Mouse (Mus musculus) kidney, postnatal 4 days (tissue): ENCODE results near the gene 2310033P09Rik.

Experiments used
- DNase-seq, 2 experiments: peaks; one replicate each; pipeline ENCODE4 v3.0.0; 2021; ENCODE audit warnings: mixed read lengths in 2 of 2

The 2310033P09Rik gene

GRCm38 (mm10) chr11:59208153-59208831 lies at the start of gene 2310033P09Rik:
Gene 2310033P09Rik, plus strand, starts transcription at chr11:59208321.
- DNase-seq, result peak; percentile 94 to 96

GRCm38 (mm10) chr11:59159099-59159498 lies 49.0 kb upstream of the 2310033P09Rik start:
- DNase-seq, result no peak

- no peak for DNase-seq
These were observed 48.6 kb upstream of the 2310033P09Rik start for GRCm38 (mm10) chr11:59159558-59159957.

- DNase-seq, result peak; percentile 53 to 69
These were observed 46.7 kb upstream of the 2310033P09Rik start for GRCm38 (mm10) chr11:59161398-59161797.

GRCm38 (mm10) chr11:59162443-59163254 lies 45.5 kb upstream of the 2310033P09Rik start:
- no peak for DNase-seq

- peak; percentile 96 to 99 for DNase-seq
These were observed 44.6 kb upstream of the 2310033P09Rik start, which contains the start of gene Iba57 for GRCm38 (mm10) chr11:59163255-59164236. Gene Iba57, minus strand, starts transcription at chr11:59163739.

DNA sequence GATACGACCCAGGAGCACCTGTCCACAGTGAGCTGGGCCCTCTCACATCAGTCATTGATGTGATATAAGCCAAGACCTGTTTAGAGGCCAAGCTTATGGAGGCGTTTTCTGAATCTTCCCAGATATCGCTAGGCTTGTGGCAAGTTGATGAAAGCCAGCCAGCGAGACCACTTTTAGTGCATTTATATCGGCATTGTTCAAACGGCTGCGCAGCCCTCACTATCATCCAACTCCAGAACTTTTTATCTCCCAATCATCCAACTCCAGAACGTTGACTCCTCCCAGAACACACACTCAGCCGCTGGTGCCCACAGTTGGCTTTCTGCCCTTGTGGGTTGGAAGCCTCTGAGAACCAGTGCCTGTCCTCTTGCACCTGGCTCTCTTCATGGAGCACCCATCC lies 43.7 kb upstream of the 2310033P09Rik start:
- DNase-seq, result no peak

GRCm38 (mm10) chr11:59165616-59166241 lies 42.4 kb upstream of the 2310033P09Rik start:
- no peak for DNase-seq

DNA sequence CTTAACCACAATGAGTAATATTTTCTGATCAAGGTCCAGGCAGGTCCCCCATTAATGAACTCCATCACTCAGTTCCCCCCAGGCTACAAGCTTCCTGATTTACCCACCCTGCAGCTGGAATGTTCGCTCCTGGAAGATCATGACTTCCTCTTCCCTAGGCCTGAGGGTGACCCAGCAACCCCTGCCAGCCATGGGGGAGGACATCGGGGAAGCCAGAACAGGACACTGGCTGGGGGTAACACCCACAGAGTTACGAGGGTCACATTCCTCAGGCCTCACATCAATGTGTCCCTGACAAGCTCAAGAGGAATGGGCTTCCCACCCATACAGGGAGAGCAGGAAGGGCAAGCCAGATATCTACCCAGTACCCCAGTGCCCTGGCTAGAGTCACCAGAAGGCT lies 38.3 kb upstream of the 2310033P09Rik start:
- DNase-seq, result no peak

- no peak for DNase-seq
These were observed 37.6 kb upstream of the 2310033P09Rik start for GRCm38 (mm10) chr11:59170549-59170948.

- DNase-seq, result no peak
These were observed 33.8 kb upstream of the 2310033P09Rik start for GRCm38 (mm10) chr11:59174189-59174838.

DNA sequence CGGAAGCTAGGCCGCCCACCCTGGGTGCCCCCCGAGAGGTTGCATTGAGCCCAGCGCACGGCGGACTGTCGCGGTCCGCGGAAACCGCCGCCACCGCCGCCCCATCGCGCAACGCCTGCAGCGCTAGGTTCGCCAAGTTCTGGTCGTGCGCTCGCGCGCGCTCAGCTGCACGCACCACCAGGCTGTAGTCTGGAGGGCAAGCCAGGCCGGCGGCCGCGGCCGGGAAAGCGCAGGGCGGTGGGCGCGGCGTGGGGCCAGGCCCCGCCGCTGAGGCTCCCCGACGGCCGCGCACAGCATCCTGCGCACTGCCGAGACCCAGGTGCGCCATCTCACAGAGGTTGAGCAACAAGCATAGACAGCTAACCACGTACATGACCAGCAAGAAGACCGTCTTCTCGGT lies 31.6 kb upstream of the 2310033P09Rik start:
- peak in 1 of 2 experiments; percentile 63 for DNase-seq

DNA sequence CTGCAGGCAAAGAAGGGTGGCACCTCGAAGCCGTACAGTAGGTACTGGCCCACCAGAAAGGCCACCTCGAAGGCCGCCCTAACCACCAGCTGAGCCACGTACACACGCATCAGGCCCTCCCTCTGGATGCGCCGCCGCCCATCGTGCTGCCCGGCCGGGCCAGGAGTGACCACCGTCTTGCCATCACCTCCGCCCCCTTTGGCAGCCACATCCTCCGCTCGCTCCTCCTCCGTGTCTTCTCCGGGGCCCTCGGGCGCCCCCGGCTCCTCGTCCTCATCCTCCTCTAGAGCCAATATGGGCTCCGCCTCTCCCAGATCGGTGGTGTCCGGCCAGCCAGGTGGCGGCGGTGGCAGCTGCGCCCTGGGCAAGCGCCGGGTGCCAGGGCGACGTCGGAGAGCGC lies 31.2 kb upstream of the 2310033P09Rik start:
- DNase-seq, result no peak

- DNase-seq, result peak; percentile 68 to 78
These were observed 25.2 kb upstream of the 2310033P09Rik start, which contains the start of gene Gjc2 for GRCm38 (mm10) chr11:59182864-59183331. Gene Gjc2, minus strand, starts transcription at chr11:59183213.

DNA sequence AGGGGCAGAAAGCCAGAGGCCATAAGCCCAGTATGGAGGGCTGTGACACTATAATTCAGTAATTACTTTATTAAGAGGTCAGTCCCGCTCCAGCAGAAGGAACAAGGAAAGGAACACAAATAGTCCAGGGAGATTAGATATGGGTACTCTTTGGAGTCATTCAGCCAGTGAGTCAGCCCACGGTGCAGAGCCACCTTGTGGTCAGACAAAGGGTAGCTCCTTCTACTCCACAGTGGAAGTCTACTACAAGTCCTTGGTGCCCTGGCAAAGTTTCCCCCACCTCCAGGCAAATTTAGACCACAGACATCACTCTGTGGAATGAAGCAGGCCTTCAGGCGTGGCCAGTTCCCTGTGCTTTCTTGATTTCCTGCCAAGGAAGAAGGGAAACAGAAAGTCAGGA lies 24.3 kb upstream of the 2310033P09Rik start:
- DNase-seq, result peak; percentile 73 to 80

GRCm38 (mm10) chr11:59185490-59185889 lies 22.6 kb upstream of the 2310033P09Rik start:
- no peak for DNase-seq

DNA sequence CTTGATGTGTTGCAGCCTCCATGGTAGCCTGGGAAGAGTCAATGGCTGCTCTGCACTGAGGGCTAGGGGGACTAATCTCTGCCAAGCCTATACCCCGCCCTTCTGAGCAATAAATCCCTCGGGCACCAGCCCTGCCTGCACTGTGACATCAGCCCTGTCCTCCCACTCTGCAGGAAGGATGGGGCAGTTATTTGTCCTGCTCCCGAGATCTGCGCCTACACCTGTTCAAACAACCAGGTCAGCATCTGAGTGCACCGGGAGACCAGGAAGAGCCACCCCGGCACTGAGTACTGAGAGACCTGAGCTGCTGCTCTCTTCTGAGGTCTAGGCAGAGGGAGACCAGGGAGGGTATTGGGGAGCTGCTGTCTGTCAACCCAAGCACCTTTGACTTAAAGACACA lies 20.4 kb upstream of the 2310033P09Rik start:
- no peak for DNase-seq

- DNase-seq, result peak; percentile 90 to 94
These were observed 16.7 kb upstream of the 2310033P09Rik start for GRCm38 (mm10) chr11:59191231-59192058.

- DNase-seq, result no peak
These were observed 16.1 kb upstream of the 2310033P09Rik start, which contains the start of gene Guk1 for GRCm38 (mm10) chr11:59192059-59192386. Gene Guk1, minus strand, starts transcription at chr11:59192212.

DNA sequence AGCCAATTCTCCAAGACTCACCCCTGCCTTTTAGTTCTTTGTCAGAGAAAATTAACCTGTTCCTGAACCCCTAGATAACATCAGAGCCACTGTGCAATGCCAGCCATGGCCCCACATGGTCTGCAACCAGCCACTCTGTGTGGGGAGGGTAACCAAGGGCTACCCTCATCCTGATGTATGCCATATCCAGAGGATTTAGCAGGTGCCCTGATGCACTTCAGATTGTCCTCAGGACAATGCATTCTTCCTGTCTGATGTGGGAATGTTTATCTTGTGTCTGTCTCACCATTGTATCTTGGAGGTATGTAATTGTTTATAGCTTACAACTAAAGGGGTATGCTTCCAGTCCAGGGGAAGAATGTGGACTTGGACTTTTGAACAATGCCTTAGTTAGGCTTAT lies 11.9 kb upstream of the 2310033P09Rik start:
- no peak for DNase-seq
